Mouse (Mus musculus): Measurements from ENCODE around the gene Akap6. TPM values are rescaled to one million over a fixed set of nuclear protein-coding genes. Genes with fewer than 3 reads are reported as not detected.

The Akap6 gene
- polyA plus RNA-seq, 1 experiment from 2014 or later: 13.3 TPM

DNA sequence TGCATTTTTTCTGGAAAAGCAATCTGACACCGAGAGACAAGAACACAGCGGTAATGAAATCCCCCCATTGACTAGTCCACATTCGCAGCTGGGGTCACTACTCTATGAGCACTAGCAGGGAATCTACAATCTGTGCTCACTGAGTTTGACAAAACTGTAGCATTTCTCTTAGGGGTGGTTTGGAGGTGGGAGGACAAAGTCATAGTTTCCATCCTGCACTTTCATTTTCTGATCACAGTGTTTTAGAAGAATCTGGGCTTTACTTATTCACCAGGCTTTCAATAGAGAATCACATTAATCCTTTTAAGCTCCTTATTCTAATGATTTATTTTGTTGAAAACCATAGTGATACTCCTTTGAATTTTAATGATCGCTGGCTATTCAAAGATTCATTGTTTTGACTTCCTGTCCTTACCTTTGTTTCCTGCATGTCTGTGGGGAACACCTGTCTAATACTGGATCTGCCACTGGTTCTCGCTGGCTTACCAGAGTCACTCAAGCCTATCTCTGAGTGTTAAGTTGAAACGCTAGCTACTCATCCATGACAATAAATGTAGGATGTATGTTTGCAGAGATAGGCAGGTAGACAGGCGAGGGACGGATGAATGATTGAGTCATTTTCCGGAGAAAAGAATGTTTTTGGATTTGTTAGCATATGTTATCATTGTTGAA lies 325.5 kb downstream of the Akap6 start:
- Histone ChIP-seq H3K27me3 (replicated peaks; ENCODE audit: control insufficient read depth, insufficient read depth, low read length) (no peaks in the 10 kb centered on the region), H3K4me2 (ENCODE audit: low read length) (no peak overlapping the region), H3K36me3 (ENCODE audit: control insufficient read depth, insufficient read depth, low read length) (no peaks in the 10 kb centered on the region), H3K9me3 (replicated peaks; ENCODE audit: control insufficient read depth, low read length) (no peaks in the 10 kb centered on the region), H3K27ac (ENCODE audit: low read depth, low read length) (no peak overlapping the region), H3K4me3 (ENCODE audit: low read depth, low read length) (no peak overlapping the region), H3K9ac (ENCODE audit: low read length) (no peak overlapping the region), H3K4me1 (ENCODE audit: control insufficient read depth, insufficient read depth, low read length) (peaks cover 9% of the 10 kb centered on the region)
- DNase-seq (ENCODE audit: low spot score) (no peak), ATAC-seq (no peak)
- 61% methylated on average over 9 of the region's 9 CpGs for WGBS

DNA sequence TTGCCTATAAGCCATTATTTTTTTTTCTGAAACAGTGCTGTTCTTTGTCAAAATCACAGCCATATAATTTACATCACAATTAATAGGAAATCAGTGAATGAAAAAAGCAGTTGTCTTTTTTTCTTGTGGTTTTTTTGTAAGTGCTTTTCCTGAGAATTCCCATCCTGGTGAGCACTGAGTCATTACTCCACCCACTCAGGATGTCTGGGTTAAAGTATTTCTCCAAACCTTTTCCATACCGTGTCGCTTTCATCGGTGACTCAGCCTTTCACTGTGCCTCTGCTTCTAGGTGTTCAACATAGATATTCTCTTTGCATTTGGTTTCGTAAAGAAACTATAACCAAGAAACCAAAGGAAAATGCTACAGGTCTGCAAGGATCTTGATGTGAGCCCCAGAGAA lies 328.1 kb downstream of the Akap6 start:
- H3K9ac ChIP-seq (ENCODE audit: low read length): no peak overlapping the region
- H3K4me3 ChIP-seq (ENCODE audit: low read depth, low read length): no peak overlapping the region
- no peak overlapping the region for H3K27ac ChIP-seq (ENCODE audit: low read depth, low read length)
- peaks cover 9% of the 10 kb centered on the region for H3K4me1 ChIP-seq (ENCODE audit: control insufficient read depth, insufficient read depth, low read length)
- no peak for DNase-seq (ENCODE audit: low spot score)
- H3K4me2 ChIP-seq (ENCODE audit: low read length): no peak overlapping the region
- 81% methylated on average over 4 of the region's 4 CpGs for WGBS
- 0 out of 2 replicates have a peak, but pooled peaks cover 3% of the 10 kb centered on the region for H3K36me3 ChIP-seq (ENCODE audit: control insufficient read depth, insufficient read depth, low read length)
- no peaks in the 10 kb centered on the region for H3K9me3 ChIP-seq (replicated peaks; ENCODE audit: control insufficient read depth, low read length)
- no peaks in the 10 kb centered on the region for H3K27me3 ChIP-seq (replicated peaks; ENCODE audit: control insufficient read depth, insufficient read depth, low read length)
- ATAC-seq: no peak

DNA sequence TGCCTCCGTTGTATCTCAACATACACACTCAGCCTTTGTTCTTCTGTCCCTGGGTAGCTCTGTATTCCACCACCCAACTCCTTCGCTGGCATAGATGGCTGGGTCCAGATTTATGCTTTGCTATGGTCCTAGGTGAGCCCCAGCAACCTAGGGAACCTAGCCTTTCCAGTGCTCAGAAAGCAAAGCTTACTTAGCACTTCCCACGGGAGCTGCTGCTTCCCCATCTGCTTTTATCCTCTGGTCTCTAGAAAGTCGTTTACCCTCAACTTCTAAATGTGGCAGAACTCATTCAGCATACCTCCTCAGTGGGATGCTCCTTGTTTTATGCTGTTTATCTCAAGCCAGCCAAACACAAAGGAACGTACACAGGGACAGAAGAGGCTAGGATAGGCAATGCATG lies 329.7 kb downstream of the Akap6 start:
- Histone ChIP-seq H3K9ac (ENCODE audit: low read length) (no peak overlapping the region), H3K4me1 (ENCODE audit: control insufficient read depth, insufficient read depth, low read length) (peaks cover 18% of the 10 kb centered on the region), H3K9me3 (replicated peaks; ENCODE audit: control insufficient read depth, low read length) (no peaks in the 10 kb centered on the region), H3K27ac (ENCODE audit: low read depth, low read length) (no peak overlapping the region), H3K27me3 (replicated peaks; ENCODE audit: control insufficient read depth, insufficient read depth, low read length) (no peaks in the 10 kb centered on the region), H3K36me3 (ENCODE audit: control insufficient read depth, insufficient read depth, low read length) (0 out of 2 replicates have a peak, but pooled peaks cover 3% of the 10 kb centered on the region), H3K4me2 (ENCODE audit: low read length) (no peak overlapping the region), H3K4me3 (ENCODE audit: low read depth, low read length) (no peak overlapping the region)
- ATAC-seq: no peak
- 67% methylated on average over 5 of the region's 5 CpGs for WGBS
- no peak for DNase-seq (ENCODE audit: low spot score)

DNA sequence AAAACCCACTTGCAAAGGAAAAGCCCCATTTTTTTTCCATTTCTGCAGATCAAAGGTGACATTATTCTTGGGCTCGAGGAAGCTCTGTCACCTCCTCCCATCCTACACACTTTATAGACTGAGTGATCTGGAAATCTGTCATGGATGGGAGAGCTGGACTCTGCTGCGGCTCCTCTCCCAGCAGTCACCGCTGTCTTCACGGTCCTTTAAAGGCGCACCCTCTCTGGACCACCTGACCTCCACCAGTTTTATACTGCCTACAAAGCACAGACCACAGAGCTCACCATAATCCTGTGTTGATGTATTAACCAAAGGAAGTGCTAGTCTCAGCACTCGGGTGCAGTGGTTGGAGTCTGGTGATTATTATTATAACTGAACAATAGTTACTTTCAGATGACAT lies 330.7 kb downstream of the Akap6 start:
- Histone ChIP-seq H3K4me1 (ENCODE audit: control insufficient read depth, insufficient read depth, low read length) (peaks cover 21% of the 10 kb centered on the region), H3K4me3 (ENCODE audit: low read depth, low read length) (no peak overlapping the region), H3K36me3 (ENCODE audit: control insufficient read depth, insufficient read depth, low read length) (0 out of 2 replicates have a peak, but pooled peaks cover 3% of the 10 kb centered on the region), H3K27me3 (replicated peaks; ENCODE audit: control insufficient read depth, insufficient read depth, low read length) (no peaks in the 10 kb centered on the region), H3K9ac (ENCODE audit: low read length) (no peak overlapping the region), H3K27ac (ENCODE audit: low read depth, low read length) (no peak overlapping the region), H3K4me2 (ENCODE audit: low read length) (no peak overlapping the region), H3K9me3 (replicated peaks; ENCODE audit: control insufficient read depth, low read length) (no peaks in the 10 kb centered on the region)
- WGBS: 80% methylated on average over 6 of the region's 6 CpGs
- ATAC-seq (no peak), DNase-seq (ENCODE audit: low spot score) (no peak)

DNA sequence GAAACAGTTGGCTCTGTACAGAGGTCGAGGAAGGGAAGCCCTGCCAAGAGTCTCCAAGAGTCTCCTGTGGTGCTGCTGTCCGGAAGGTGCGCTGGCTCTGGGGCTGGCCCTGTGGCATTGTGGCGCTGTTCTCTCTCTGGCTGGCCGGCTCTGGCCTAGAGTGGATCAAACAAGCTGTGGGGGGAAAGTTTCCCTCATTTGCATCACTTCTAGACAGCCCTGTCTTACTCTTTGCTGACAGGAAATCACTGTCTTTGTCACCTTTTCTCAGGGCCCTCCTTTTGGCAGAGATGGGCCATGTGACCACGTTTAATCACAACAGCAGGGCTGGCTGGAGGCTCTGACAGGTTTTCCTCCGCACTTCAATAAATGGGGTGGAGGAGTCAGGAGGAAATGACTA lies 333.6 kb downstream of the Akap6 start:
- Histone ChIP-seq H3K36me3 (ENCODE audit: control insufficient read depth, insufficient read depth, low read length) (0 out of 2 replicates have a peak, but pooled peaks cover 3% of the 10 kb centered on the region), H3K9ac (ENCODE audit: low read length) (0 out of 2 replicates have a peak overlapping the region, but pooled peaks have one; percentile 18), H3K9me3 (replicated peaks; ENCODE audit: control insufficient read depth, low read length) (no peaks in the 10 kb centered on the region), H3K27ac (ENCODE audit: low read depth, low read length) (peak overlapping the region; percentile 83), H3K27me3 (replicated peaks; ENCODE audit: control insufficient read depth, insufficient read depth, low read length) (no peaks in the 10 kb centered on the region), H3K4me2 (ENCODE audit: low read length) (peak overlapping the region; percentile 37), H3K4me3 (ENCODE audit: low read depth, low read length) (no peak overlapping the region), H3K4me1 (ENCODE audit: control insufficient read depth, insufficient read depth, low read length) (peaks cover 19% of the 10 kb centered on the region)
- under 1% methylated on average over 7 of the region's 7 CpGs for whole genome bisulfite sequencing
- DNase-seq (ENCODE audit: low spot score) (peak; percentile 79), ATAC-seq (peak; percentile 92)

DNA sequence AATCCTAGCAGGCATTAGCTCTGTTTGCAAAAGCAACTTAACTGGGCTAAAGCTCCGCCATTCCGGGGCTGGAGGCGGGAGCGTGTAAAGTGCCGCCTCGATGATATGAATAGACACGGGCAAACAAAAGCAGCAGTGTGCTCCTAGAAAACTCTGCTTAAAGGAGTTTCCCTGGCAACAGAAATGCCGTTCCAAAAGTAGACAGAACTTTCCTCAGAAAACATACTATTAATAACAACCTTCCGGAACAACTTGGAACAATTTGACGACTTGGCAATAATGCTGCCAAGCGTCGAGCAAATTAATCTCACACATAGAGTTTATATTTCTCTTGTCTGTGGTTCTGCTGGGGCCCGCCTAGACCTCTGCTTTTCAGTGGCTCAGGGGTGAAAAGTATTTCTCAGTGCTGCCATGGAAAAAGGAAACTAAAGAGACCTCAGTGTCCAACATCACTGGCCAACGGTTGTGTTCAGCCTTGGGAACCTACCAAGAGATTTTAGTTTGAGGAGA lies 334.3 kb downstream of the Akap6 start:
- peak; percentile 86 for DNase-seq (ENCODE audit: low spot score)
- peak overlapping the region; percentile 83 for H3K27ac ChIP-seq (ENCODE audit: low read depth, low read length)
- H3K36me3 ChIP-seq (ENCODE audit: control insufficient read depth, insufficient read depth, low read length): 0 out of 2 replicates have a peak, but pooled peaks cover 3% of the 10 kb centered on the region
- peak overlapping the region; percentile 18; the same call in 1 of the 2 replicates for H3K9ac ChIP-seq (ENCODE audit: low read length)
- under 1% methylated on average over 14 of the region's 14 CpGs for WGBS
- H3K4me1 ChIP-seq (ENCODE audit: control insufficient read depth, insufficient read depth, low read length): peaks cover 19% of the 10 kb centered on the region
- no peaks in the 10 kb centered on the region for H3K9me3 ChIP-seq (replicated peaks; ENCODE audit: control insufficient read depth, low read length)
- peak overlapping the region; percentile 37 for H3K4me2 ChIP-seq (ENCODE audit: low read length)
- no peak overlapping the region for H3K4me3 ChIP-seq (ENCODE audit: low read depth, low read length)
- no peaks in the 10 kb centered on the region for H3K27me3 ChIP-seq (replicated peaks; ENCODE audit: control insufficient read depth, insufficient read depth, low read length)
- peak; percentile 83 for ATAC-seq

DNA sequence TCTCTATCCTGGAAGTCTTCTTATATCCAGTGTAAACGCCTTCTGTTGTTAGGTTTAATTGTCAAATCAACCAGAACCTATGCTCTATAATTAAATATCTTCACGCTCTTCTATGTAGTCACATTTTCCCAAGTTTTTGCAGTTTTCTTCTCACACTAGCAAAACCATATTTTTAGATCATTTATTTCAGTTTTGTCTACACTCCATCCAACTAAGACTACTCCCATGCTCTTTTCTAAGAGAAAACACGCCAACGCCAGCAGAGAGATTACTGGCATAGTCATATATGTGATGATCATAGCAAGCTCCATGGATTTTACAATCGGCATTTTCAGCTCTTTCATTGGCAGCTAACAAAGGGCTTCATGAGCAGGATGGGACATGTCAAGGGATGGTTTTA lies 341.5 kb downstream of the Akap6 start:
- DNase-seq (ENCODE audit: low spot score): no peak
- WGBS: 88% methylated on average over 5 of the region's 5 CpGs
- Histone ChIP-seq H3K9ac (ENCODE audit: low read length) (no peak overlapping the region), H3K27ac (ENCODE audit: low read depth, low read length) (no peak overlapping the region), H3K36me3 (ENCODE audit: control insufficient read depth, insufficient read depth, low read length) (no peaks in the 10 kb centered on the region), H3K27me3 (replicated peaks; ENCODE audit: control insufficient read depth, insufficient read depth, low read length) (no peaks in the 10 kb centered on the region), H3K4me2 (ENCODE audit: low read length) (no peak overlapping the region), H3K9me3 (replicated peaks; ENCODE audit: control insufficient read depth, low read length) (no peaks in the 10 kb centered on the region), H3K4me1 (ENCODE audit: control insufficient read depth, insufficient read depth, low read length) (no peaks in the 10 kb centered on the region), H3K4me3 (ENCODE audit: low read depth, low read length) (no peak overlapping the region)
- ATAC-seq: no peak

DNA sequence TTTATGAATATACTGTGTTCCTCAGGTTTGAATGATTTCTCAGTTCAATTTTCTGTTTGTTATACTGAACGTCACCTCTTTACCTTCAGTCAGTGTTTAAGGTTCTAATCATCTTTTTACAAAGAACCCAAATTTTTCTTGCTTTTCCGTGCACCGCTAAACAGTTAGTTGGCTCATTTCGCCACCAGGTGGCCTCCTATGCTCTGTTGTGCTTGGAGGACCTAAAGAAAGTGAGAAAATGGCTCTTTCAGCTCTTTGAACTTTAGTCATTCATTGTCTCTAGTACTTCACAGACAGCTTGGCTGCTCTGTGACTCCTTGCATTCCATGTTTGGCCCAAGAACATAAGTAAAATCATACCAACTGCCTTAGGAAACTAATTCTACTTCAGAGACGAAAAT lies 343.6 kb downstream of the Akap6 start:
- DNase-seq (ENCODE audit: low spot score): peak; percentile 84
- no peak overlapping the region for H3K9ac ChIP-seq (ENCODE audit: low read length)
- no peak overlapping the region for H3K27ac ChIP-seq (ENCODE audit: low read depth, low read length)
- H3K27me3 ChIP-seq (replicated peaks; ENCODE audit: control insufficient read depth, insufficient read depth, low read length): no peaks in the 10 kb centered on the region
- no peak overlapping the region for H3K4me2 ChIP-seq (ENCODE audit: low read length)
- H3K4me3 ChIP-seq (ENCODE audit: low read depth, low read length): no peak overlapping the region
- H3K9me3 ChIP-seq (replicated peaks; ENCODE audit: control insufficient read depth, low read length): no peaks in the 10 kb centered on the region
- no peaks in the 10 kb centered on the region for H3K4me1 ChIP-seq (ENCODE audit: control insufficient read depth, insufficient read depth, low read length)
- no peaks in the 10 kb centered on the region for H3K36me3 ChIP-seq (ENCODE audit: control insufficient read depth, insufficient read depth, low read length)
- WGBS: 13% methylated on average over 5 of the region's 5 CpGs
- peak; percentile 57; the same call in 1 of the 2 replicates for ATAC-seq

DNA sequence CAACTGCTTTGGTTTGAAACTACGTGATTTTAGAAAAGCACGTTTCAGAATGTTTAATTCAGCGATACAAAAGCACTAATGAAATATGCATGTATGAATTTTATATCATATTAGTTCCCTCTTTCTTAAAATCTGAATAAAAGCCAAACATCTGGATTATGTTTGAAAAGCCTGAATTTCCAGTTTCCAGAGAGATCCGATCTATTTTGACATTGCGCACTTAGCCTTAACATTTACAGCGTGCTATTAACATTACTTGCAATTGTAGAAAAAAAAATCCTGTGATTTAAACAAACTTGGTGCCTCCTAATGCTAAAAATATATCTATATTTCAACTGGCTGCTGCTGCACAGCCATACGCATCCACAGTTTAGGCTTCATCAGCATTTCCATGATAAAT lies 358.4 kb downstream of the Akap6 start:
- H3K27ac ChIP-seq (ENCODE audit: low read depth, low read length): no peak overlapping the region
- WGBS: 91% methylated on average over 7 of the region's 7 CpGs
- H3K9me3 ChIP-seq (replicated peaks; ENCODE audit: control insufficient read depth, low read length): no peaks in the 10 kb centered on the region
- no peak overlapping the region for H3K4me2 ChIP-seq (ENCODE audit: low read length)
- H3K4me3 ChIP-seq (ENCODE audit: low read depth, low read length): no peak overlapping the region
- ATAC-seq (no peak), DNase-seq (ENCODE audit: low spot score) (no peak)
- no peaks in the 10 kb centered on the region for H3K27me3 ChIP-seq (replicated peaks; ENCODE audit: control insufficient read depth, insufficient read depth, low read length)
- H3K4me1 ChIP-seq (ENCODE audit: control insufficient read depth, insufficient read depth, low read length): peaks cover 24% of the 10 kb centered on the region
- no peak overlapping the region for H3K9ac ChIP-seq (ENCODE audit: low read length)
- no peaks in the 10 kb centered on the region for H3K36me3 ChIP-seq (ENCODE audit: control insufficient read depth, insufficient read depth, low read length)

All from forebrain, embryonic 14.5 days (tissue).